Mouse (Mus musculus): ENCODE results near the gene Sbk1. TPM values are rescaled to one million over a fixed set of nuclear protein-coding genes. Genes with fewer than 3 reads are reported as not detected.

The Sbk1 gene
- polyA plus RNA-seq (2015; fragmentation: Nextera tagmentation; extraction: Ambion mirVana): 54.3 and 58.9 TPM in 2 replicates

- under 1% methylated on average over 81 of the region's 85 CpGs for WGBS
- Histone ChIP-seq H3K4me2 (peak within 1 kb of the TSS; percentile 78), H3K9me3 (no peaks in the 10 kb centered on the region), H3K9ac (peak within 1 kb of the TSS; percentile 99), H3K4me1 (peaks cover 45% of the 10 kb centered on the region), H3K36me3 (peaks cover 21% of the 10 kb centered on the region), H3K27me3 (no peaks in the 10 kb centered on the region), H3K27ac (peak within 1 kb of the TSS; percentile 94), H3K4me3 (peak within 1 kb of the TSS; percentile 98)
- ATAC-seq (ENCODE audit: insufficient number of reproducible peaks, insufficient read depth, low FRiP score, low TSS enrichment, low read depth): peak; percentile 89
Observed at GRCm38 (mm10) chr7:126271712-126272683, at the start of gene Sbk1. TSS of gene Sbk1 (plus strand) at chr7:126272619.

GRCm38 (mm10) chr7:126222753-126223152, 49.7 kb upstream of the Sbk1 start:
- H3K27ac ChIP-seq: no peak overlapping the region
- no peak overlapping the region for H3K9ac ChIP-seq
- ATAC-seq (ENCODE audit: insufficient number of reproducible peaks, insufficient read depth, low FRiP score, low TSS enrichment, low read depth): no peak
- H3K4me3 ChIP-seq: no peak overlapping the region
- H3K36me3 ChIP-seq: no peaks in the 10 kb centered on the region
- no peaks in the 10 kb centered on the region for H3K4me1 ChIP-seq
- no peaks in the 10 kb centered on the region for H3K9me3 ChIP-seq
- 75% methylated on average over 3 of the region's 3 CpGs for WGBS
- H3K27me3 ChIP-seq: no peaks in the 10 kb centered on the region
- no peak overlapping the region for H3K4me2 ChIP-seq

- no peaks in the 10 kb centered on the region for H3K4me1 ChIP-seq
- H3K9ac ChIP-seq: no peak overlapping the region
- H3K4me3 ChIP-seq: no peak overlapping the region
- H3K36me3 ChIP-seq: no peaks in the 10 kb centered on the region
- no peak for ATAC-seq (ENCODE audit: insufficient number of reproducible peaks, insufficient read depth, low FRiP score, low TSS enrichment, low read depth)
- no peaks in the 10 kb centered on the region for H3K9me3 ChIP-seq
- 16% methylated on average over 5 of the region's 5 CpGs for WGBS
- no peaks in the 10 kb centered on the region for H3K27me3 ChIP-seq
- no peak overlapping the region for H3K27ac ChIP-seq
- no peak overlapping the region for H3K4me2 ChIP-seq
Observed at GRCm38 (mm10) chr7:126226136-126226535, 46.3 kb upstream of the Sbk1 start.

- Histone ChIP-seq H3K4me1 (no peaks in the 10 kb centered on the region), H3K4me3 (no peak overlapping the region), H3K27me3 (no peaks in the 10 kb centered on the region), H3K27ac (no peak overlapping the region), H3K4me2 (no peak overlapping the region), H3K9ac (no peak overlapping the region), H3K36me3 (no peaks in the 10 kb centered on the region), H3K9me3 (no peaks in the 10 kb centered on the region)
- WGBS: 66% methylated on average over 8 of the region's 8 CpGs
- ATAC-seq (ENCODE audit: insufficient number of reproducible peaks, insufficient read depth, low FRiP score, low TSS enrichment, low read depth): no peak
Observed at GRCm38 (mm10) chr7:126230357-126231148, 41.9 kb upstream of the Sbk1 start.

DNA sequence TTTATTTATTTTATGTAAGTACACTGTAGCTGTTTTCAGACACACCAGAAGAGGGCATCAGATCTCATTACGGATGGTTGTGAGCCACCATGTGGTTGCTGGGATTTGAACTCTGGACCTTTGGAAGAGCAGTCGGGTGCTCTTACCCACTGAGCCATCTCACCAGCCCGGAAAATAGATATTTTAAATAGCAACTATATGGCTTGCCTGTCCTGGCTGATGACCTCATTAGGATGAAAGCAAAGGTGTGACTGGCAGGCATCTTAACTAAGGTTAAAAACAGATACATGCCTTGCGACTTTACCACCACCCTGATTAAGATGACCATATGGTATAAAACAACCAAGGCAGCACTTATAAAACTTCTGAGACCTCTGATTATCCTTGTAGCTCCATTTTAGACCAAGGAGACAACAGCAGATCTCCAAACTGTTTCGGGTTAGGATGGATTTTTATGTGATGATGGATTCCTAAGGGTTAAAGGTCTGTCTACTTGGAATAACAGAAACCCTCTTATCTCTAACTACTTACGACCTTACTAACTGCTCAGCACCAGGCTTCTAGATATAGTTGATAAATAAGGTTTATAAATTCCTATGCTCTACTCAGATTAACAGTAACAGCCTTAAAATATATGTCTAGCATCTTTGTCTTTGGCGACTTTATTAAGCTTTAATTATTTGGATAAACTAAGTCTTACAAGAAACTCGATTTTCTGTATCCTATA, 39.9 kb upstream of the Sbk1 start:
- Histone ChIP-seq H3K4me3 (no peak overlapping the region), H3K9ac (no peak overlapping the region), H3K27me3 (no peaks in the 10 kb centered on the region), H3K4me1 (no peaks in the 10 kb centered on the region), H3K4me2 (no peak overlapping the region), H3K27ac (no peak overlapping the region), H3K9me3 (no peaks in the 10 kb centered on the region), H3K36me3 (no peaks in the 10 kb centered on the region)
- 79% methylated on average over 8 of the region's 8 CpGs for WGBS
- no peak for ATAC-seq (ENCODE audit: insufficient number of reproducible peaks, insufficient read depth, low FRiP score, low TSS enrichment, low read depth)

DNA sequence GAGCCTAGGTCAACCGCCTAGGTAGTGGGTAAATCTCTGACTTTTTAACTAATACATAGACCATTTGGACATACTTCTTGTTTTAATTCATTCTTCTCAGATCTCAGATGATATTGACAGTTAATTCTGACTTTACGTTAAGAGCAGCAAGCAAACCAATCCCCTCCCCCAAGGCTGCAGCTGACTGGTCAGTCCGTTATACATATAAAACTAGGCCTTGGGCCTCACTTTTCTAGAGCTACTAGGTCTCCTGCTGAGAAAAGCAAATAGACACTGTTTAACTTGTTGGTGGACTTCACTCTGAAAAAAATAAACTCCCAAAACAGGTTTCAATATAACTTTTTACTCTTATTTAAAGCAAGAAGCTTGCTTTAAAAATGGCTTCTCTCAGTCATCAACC, 37.8 kb upstream of the Sbk1 start:
- 87% methylated on average over 3 of the region's 3 CpGs for WGBS
- H3K9ac ChIP-seq: no peak overlapping the region
- no peak overlapping the region for H3K4me2 ChIP-seq
- H3K4me1 ChIP-seq: no peaks in the 10 kb centered on the region
- no peaks in the 10 kb centered on the region for H3K9me3 ChIP-seq
- no peaks in the 10 kb centered on the region for H3K36me3 ChIP-seq
- H3K4me3 ChIP-seq: no peak overlapping the region
- no peak overlapping the region for H3K27ac ChIP-seq
- H3K27me3 ChIP-seq: no peaks in the 10 kb centered on the region
- ATAC-seq (ENCODE audit: insufficient number of reproducible peaks, insufficient read depth, low FRiP score, low TSS enrichment, low read depth): no peak

- no peak overlapping the region for H3K4me3 ChIP-seq
- H3K9me3 ChIP-seq: no peaks in the 10 kb centered on the region
- H3K4me2 ChIP-seq: no peak overlapping the region
- WGBS: 63% methylated on average over 11 of the region's 11 CpGs
- ATAC-seq (ENCODE audit: insufficient number of reproducible peaks, insufficient read depth, low FRiP score, low TSS enrichment, low read depth): no peak
- H3K27ac ChIP-seq: no peak overlapping the region
- H3K27me3 ChIP-seq: no peaks in the 10 kb centered on the region
- no peaks in the 10 kb centered on the region for H3K4me1 ChIP-seq
- no peak overlapping the region for H3K9ac ChIP-seq
- H3K36me3 ChIP-seq: no peaks in the 10 kb centered on the region
Observed at GRCm38 (mm10) chr7:126236083-126236793, 36.2 kb upstream of the Sbk1 start.

- no peaks in the 10 kb centered on the region for H3K9me3 ChIP-seq
- no peaks in the 10 kb centered on the region for H3K4me1 ChIP-seq
- H3K36me3 ChIP-seq: no peaks in the 10 kb centered on the region
- no peak for ATAC-seq (ENCODE audit: insufficient number of reproducible peaks, insufficient read depth, low FRiP score, low TSS enrichment, low read depth)
- no peaks in the 10 kb centered on the region for H3K27me3 ChIP-seq
- H3K4me3 ChIP-seq: no peak overlapping the region
- no peak overlapping the region for H3K4me2 ChIP-seq
- H3K9ac ChIP-seq: no peak overlapping the region
- no peak overlapping the region for H3K27ac ChIP-seq
- WGBS: 77% methylated on average over 5 of the region's 5 CpGs
Observed at GRCm38 (mm10) chr7:126236794-126237192, 35.6 kb upstream of the Sbk1 start.

- no peaks in the 10 kb centered on the region for H3K27me3 ChIP-seq
- WGBS: 79% methylated on average over 14 of the region's 14 CpGs
- H3K4me2 ChIP-seq: no peak overlapping the region
- H3K9ac ChIP-seq: no peak overlapping the region
- H3K9me3 ChIP-seq: no peaks in the 10 kb centered on the region
- H3K27ac ChIP-seq: no peak overlapping the region
- H3K36me3 ChIP-seq: no peaks in the 10 kb centered on the region
- no peak overlapping the region for H3K4me3 ChIP-seq
- H3K4me1 ChIP-seq: no peaks in the 10 kb centered on the region
- ATAC-seq (ENCODE audit: insufficient number of reproducible peaks, insufficient read depth, low FRiP score, low TSS enrichment, low read depth): no peak
Observed at GRCm38 (mm10) chr7:126240814-126241360, 31.5 kb upstream of the Sbk1 start.

GRCm38 (mm10) chr7:126244168-126244750, 28.2 kb upstream of the Sbk1 start:
- Histone ChIP-seq H3K27me3 (peaks cover 11% of the 10 kb centered on the region), H3K36me3 (no peaks in the 10 kb centered on the region), H3K4me3 (no peak overlapping the region), H3K27ac (no peak overlapping the region), H3K4me1 (peaks cover 9% of the 10 kb centered on the region), H3K4me2 (no peak overlapping the region), H3K9ac (no peak overlapping the region), H3K9me3 (no peaks in the 10 kb centered on the region)
- 74% methylated on average over 6 of the region's 6 CpGs for WGBS
- ATAC-seq (ENCODE audit: insufficient number of reproducible peaks, insufficient read depth, low FRiP score, low TSS enrichment, low read depth): no peak
